Mouse (Mus musculus) ES-E14 (cell line): ENCODE measurements around the gene Cracr2a.

Experiments
- CHD2 ChIP-seq: IDR thresholded peaks from 2 replicates; pipeline ENCODE4 v1.6.1; 2014; ENCODE audit warnings: mild to moderate bottlenecking, low read depth, low read length, inconsistent platforms
- ZC3H11A ChIP-seq: IDR thresholded peaks from 2 replicates; pipeline ENCODE4 v1.6.1; 2012; ENCODE audit warnings: low read depth, mild to moderate bottlenecking, inconsistent platforms, low read length, borderline replicate concordance
- ZNF384 ChIP-seq: IDR thresholded peaks from 2 replicates; pipeline ENCODE4 v1.6.1; 2012; ENCODE audit warnings: low read depth, low read length, inconsistent platforms

DNA sequence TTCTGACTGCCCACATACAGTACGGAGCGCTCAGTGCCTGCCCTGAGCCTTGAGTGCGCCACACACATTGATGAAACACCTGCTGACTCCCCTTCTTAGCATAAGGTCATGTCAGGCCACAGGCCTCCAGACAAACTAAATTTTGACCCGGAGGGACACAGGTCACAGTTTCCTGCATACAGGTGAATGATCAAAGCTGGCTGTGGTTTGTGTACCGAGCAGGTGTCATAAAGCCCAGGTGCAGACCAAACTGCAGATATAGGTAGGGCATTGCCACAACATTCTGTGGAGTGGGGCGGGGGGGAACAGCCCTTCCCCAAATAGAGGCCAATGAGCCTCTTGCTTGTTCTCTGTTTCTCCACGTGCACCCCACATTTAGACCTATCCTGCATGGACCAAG is 119.6 kb downstream of the Cracr2a start:
- TF ChIP-seq CHD2: no peak
- TF ChIP-seq ZC3H11A: no peak
- no peak for TF ChIP-seq ZNF384
